In genomic region chr11:76495127-76496028, GRCm38 (mm10) we compare ENCODE assay signal across 8 mouse cellular contexts.
DNase-seq lines count a peak whose midpoint lies in the region; ATAC-seq and TF ChIP-seq lines count a peak whose summit lies in the region.

No protein-coding gene starts in this region.

- H3K9me3 ChIP-seq in kidney, embryonic 15.5 days (replicated peaks), result no peaks in the 10 kb centered on the region
- H3K9me3 ChIP-seq in hindbrain, embryonic 10.5 days, result no peaks in the 10 kb centered on the region
- H3K9me3 ChIP-seq in lung, embryonic 15.5 days, result no peaks in the 10 kb centered on the region

- TF ChIP-seq CTCF in thymus, adult 2 months (IDR thresholded peaks at IDR 0.05; ENCODE audit: borderline replicate concordance, control insufficient read depth, extremely low read depth, insufficient read depth, low read length, poor library complexity), result no peak

- peak overlapping the region; percentile 79 for H3K9ac ChIP-seq in kidney, embryonic 15.5 days
- peak overlapping the region; percentile 78 for H3K9ac ChIP-seq in lung, embryonic 15.5 days

- no peak for DNase-seq in kidney, postnatal 4 days
- peak; percentile 12 for DNase-seq in T-cell, adult 2 months (ENCODE audit: low spot score)
- no peak for DNase-seq in hindbrain, embryonic 10.5 days (ENCODE audit: low spot score)
- peak; percentile 62 for DNase-seq in thymus, adult 2 months
- DNase-seq in adrenal gland, postnatal 4 days (ENCODE audit: low spot score in 2 of 2), result no peak
- DNase-seq in adrenal gland, postnatal 36 days, result no peak

- peak overlapping the region; percentile 66 for H3K4me3 ChIP-seq in kidney, embryonic 15.5 days (replicated peaks)
- peak overlapping the region; percentile 77 for H3K4me3 ChIP-seq in hindbrain, embryonic 10.5 days
- peak overlapping the region; percentile 72 for H3K4me3 ChIP-seq in lung, embryonic 15.5 days
- H3K4me3 ChIP-seq in thymus, adult 2 months (ENCODE audit: control insufficient read depth, insufficient read depth, low read length), result peak overlapping the region; percentile 99

- H3K27ac ChIP-seq in kidney, embryonic 15.5 days, result peak overlapping the region; percentile 96
- peak overlapping the region; percentile 93 for H3K27ac ChIP-seq in hindbrain, embryonic 10.5 days
- H3K27ac ChIP-seq in lung, embryonic 15.5 days, result peak overlapping the region; percentile 99
- H3K27ac ChIP-seq in thymus, adult 2 months (ENCODE audit: control insufficient read depth, insufficient read depth, low read length), result peak overlapping the region; percentile 94

- no peaks in the 10 kb centered on the region for H3K36me3 ChIP-seq in kidney, embryonic 15.5 days
- H3K36me3 ChIP-seq in hindbrain, embryonic 10.5 days, result no peaks in the 10 kb centered on the region
- no peaks in the 10 kb centered on the region for H3K36me3 ChIP-seq in lung, embryonic 15.5 days
- no peaks in the 10 kb centered on the region for H3K36me3 ChIP-seq in thymus, adult 2 months (ENCODE audit: control insufficient read depth, insufficient read depth, low read length)

- H3K4me1 ChIP-seq in kidney, embryonic 15.5 days, result peaks cover 61% of the 10 kb centered on the region
- H3K4me1 ChIP-seq in hindbrain, embryonic 10.5 days (replicated peaks), result peaks cover 42% of the 10 kb centered on the region
- H3K4me1 ChIP-seq in lung, embryonic 15.5 days, result peaks cover 56% of the 10 kb centered on the region
- peaks cover 53% of the 10 kb centered on the region for H3K4me1 ChIP-seq in thymus, adult 2 months (replicated peaks; ENCODE audit: control insufficient read depth, insufficient read depth, low read length)

- 11% methylated on average over 19 of the region's 19 CpGs for WGBS in kidney, embryonic 15.5 days
- 21% methylated on average over 19 of the region's 19 CpGs for WGBS in hindbrain, embryonic 10.5 days
- 8% methylated on average over 19 of the region's 19 CpGs for WGBS in lung, embryonic 15.5 days
- WGBS in thymus, adult 2 months, result 4% methylated on average over 19 of the region's 19 CpGs

- peak overlapping the region; percentile 84 for H3K4me2 ChIP-seq in kidney, embryonic 15.5 days
- peak overlapping the region; percentile 86 for H3K4me2 ChIP-seq in lung, embryonic 15.5 days

- no peaks in the 10 kb centered on the region for H3K27me3 ChIP-seq in kidney, embryonic 15.5 days
- 0 out of 2 replicates have a peak, but pooled peaks cover 13% of the 10 kb centered on the region for H3K27me3 ChIP-seq in hindbrain, embryonic 10.5 days (ENCODE audit: insufficient read depth, poor library complexity, severe bottlenecking)
- no peaks in the 10 kb centered on the region for H3K27me3 ChIP-seq in lung, embryonic 15.5 days
- H3K27me3 ChIP-seq in thymus, adult 2 months (ENCODE audit: control insufficient read depth, insufficient read depth, low read length), result no peaks in the 10 kb centered on the region

- ATAC-seq in kidney, embryonic 15.5 days (replicated peaks; ENCODE audit: low FRiP score), result peak; percentile 10
- ATAC-seq in lung, embryonic 15.5 days (ENCODE audit: borderline replicate concordance, extremely low read depth, low FRiP score, low TSS enrichment), result no peak

- no peak for TF ChIP-seq POLR2A in thymus, adult 2 months (IDR thresholded peaks at IDR 0.05; ENCODE audit: control insufficient read depth, extremely low read depth, insufficient read depth, low read length, poor library complexity)

Comparison
In these comparisons a context has a peak if more than half of its experiments do, and no peak if none do; other contexts are left out.
1. DNase-seq: peak in T-cell, adult 2 months (single experiment) and thymus, adult 2 months (single experiment); none in kidney, postnatal 4 days (0 of 2), hindbrain, embryonic 10.5 days (single experiment), adrenal gland, postnatal 4 days (0 of 2) and adrenal gland, postnatal 36 days (0 of 2).
2. Peak in every context shown above with its lines, with median percentiles within 50 percentile points of each other: H3K27ac ChIP-seq and H3K4me3 ChIP-seq.